Comparison of ENCODE assay signal across 9 mouse cellular contexts in genomic region chr11:46032956-46033355, GRCm38 (mm10). TPM values are rescaled to one million over a fixed set of nuclear protein-coding genes. Genes with fewer than 3 reads are reported as not detected.
"Had no signal": no experiment of that assay in that cellular context is flagged by ENCODE, and none has a peak within 500 bp of the region (broad histone marks: within the 10 kb centered on the region; RNA-seq: fewer than 3 reads in every experiment).

No protein-coding gene starts in this region.

- DNase-seq: kidney, adult 18-20 months; liver; liver, embryonic 13.5 days; liver, postnatal 0 days; right cerebral cortex, postnatal 25 days; thymus, adult 2 months; thymus, postnatal 25 days had no signal

- ATAC-seq: liver, postnatal 0 days; midbrain, embryonic 15.5 days had no signal

RNA-seq across cellular contexts. Expression of gene Sox30, which starts 52.8 kb away (rescaled TPM):
- total RNA-seq: monocyte, adult 5-6 weeks had no signal
